Mouse (Mus musculus) ovary, postnatal 10 days (tissue): ENCODE data around the gene Slc20a1.

Experiments
- DNase-seq: peaks from one replicate; pipeline ENCODE4 v3.0.0; 2022; ENCODE audit warnings: low spot score

The Slc20a1 gene

DNA sequence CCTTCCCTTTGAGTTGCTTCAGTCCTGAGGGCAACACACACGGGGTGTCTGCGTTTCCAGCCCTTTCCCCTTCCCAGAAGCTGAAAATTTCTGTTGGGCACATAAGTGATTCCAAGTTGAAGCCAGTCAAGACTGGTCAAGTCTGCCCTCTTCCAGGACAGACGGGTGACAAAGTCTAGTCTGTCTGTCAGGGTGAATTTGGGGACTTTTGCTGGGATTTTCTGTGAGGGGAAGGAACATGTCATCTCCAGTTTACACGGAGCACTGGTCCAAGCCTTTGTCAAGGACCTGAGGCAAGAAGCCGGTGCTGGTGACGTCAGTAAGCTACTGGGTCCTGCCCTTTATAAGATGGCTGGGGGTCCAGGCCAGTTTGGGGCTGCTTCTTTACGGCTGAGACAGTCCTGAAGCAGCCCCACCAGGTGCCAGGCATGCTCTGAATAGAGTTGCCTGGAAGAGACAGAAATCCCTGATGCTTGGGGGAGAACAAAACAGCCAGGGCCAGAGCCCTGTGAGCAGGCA, 28.5 kb downstream of the Slc20a1 start:
- DNase-seq: no peak

DNA sequence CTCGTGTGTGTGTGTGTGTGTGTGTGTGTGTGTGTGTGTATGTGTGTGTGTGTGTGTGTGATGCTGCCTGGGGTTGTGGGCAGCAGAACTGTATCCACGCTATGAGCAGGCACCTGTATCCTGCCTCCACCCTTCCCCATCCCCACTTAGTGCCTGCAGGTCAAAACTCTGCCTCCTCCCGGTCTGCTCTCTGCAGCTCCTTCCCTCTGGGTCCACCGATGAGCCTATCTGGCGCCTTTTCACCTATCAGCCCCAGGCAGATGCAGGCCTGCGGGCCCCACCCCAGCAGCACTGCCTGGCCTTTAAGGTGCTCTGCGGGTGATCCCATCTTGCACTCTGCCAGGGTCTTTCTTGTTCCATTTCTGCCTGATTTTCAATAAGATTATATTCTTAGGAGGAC, 29.1 kb downstream of the Slc20a1 start:
- DNase-seq: no peak

DNA sequence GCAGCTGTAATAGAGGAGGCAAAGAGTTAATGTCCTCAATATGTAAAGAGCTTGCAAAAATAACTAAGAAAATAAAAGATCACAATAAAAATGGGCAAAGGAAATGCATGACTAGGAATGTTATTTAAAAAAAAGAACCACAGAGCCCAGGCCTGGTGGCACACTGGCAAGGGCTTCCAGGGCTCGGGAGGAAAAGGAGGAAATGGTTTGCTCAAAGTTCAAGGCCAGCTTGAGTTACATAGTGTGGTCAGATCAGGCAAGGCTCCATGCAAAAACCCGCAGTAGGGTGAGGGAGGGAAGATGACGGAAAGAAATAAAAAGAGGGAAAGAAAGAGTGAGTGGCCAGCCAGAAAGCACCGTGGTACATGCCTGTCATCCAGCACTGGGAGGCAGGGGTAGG, 30.0 kb downstream of the Slc20a1 start:
- no peak for DNase-seq

DNA sequence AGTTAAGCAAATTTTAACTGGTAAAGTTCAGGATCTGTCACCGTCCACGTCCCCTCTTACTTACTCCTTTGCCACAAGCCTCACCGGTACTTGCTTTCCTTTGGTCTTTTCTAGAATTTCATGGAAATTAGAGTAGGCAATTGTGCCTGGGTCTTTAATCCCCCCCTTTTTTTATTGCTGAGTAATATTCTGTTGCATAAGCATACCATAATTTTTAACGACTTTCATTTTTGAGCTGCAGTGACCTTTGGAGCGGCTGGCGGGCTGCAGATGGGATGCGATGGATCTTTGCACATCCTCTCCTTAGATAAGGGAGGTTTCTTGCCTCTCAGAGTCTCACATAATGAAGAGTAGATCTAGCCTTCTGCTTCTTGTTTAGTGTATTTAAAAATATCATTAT, 30.8 kb downstream of the Slc20a1 start:
- no peak for DNase-seq

DNA sequence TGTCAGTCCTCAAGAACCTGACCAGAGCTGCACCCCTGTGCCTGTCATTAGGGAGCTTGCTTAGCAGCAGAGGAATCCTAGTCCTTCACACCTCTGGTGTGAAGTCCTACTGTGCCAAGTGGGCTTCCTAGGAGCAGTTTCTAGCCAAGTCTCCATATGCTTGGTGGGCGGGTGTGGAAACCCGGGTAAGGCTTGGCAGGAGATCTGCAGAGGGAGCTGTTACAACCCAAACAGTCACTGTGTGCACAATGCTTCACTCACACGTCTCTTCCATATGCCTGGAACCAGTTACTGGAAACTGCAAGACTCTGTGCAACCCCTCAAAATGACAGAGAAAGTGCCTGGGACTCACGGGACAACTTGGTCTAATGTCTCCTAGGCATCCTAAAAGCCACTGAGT, 33.5 kb downstream of the Slc20a1 start:
- DNase-seq: no peak

DNA sequence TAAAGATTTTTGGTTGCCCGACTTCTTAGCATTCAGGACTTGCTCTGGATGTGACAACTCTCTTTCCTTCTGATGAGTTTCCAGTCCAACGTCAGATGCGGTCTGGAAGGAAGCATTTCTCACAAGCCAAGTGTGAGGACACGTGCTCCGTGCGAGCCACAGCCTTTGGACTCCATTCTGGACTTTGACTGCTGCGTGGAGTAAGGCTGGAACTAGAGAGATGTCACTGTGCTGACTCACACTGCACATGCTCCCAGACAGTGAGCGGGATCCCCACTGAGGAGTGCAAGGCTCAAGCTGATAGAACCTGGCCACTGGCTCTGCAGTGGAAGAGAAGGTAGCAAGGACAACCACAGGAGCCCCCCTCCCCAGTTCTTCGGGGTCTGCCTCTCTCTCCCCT, 33.9 kb downstream of the Slc20a1 start:
- DNase-seq: no peak

DNA sequence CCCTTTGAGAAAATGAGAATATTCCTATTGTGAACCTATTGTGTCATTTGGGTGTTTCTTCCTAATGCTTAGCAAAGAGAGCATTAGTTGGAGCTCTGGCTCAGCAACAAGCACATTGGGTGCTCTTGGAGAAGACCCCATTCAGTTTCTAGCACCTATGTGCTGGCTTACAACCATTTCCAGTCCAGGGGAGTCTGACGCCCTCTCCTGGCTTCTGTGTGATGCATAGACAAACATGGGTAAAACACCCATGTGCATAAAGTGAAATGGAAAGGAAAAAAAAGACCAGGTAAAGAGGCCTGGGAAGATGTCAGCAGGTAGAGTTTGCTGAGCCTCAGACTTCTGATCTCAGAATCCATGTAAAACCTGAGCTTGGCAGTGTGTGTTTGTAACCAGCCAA, 34.7 kb downstream of the Slc20a1 start:
- no peak for DNase-seq

DNA sequence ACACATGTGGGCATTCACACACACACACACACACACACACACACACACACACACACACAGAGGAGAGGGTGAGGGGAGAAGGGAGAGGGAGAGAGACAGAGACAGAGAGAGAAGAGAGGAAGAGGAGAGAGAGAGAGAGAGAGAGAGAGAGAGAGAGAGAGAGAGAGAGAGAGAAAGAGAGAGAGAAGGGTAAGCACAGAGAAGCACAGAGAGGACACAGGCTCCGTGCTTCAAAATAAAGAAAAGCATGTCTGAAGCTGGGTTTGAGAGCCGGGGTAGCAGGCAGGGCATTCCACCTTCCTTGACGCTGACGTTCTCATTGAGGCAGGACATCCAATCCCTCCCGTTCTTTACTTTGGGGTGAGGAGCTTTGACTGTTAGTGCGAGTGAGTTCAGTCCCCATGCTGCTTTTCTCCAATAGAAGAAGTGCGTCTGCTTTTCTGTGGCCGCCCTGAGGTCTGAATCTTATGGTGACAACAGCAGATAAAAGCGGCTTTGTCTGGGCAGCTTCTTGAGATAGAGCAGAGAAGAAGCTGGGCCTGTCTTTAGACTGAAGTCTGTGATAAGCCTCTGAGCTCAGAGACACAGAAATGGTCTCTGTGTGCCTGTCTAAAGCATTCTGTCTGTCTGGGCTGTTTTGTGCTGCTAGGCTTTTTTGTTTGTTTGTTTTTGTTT, 35.4 kb downstream of the Slc20a1 start:
- DNase-seq: no peak

DNA sequence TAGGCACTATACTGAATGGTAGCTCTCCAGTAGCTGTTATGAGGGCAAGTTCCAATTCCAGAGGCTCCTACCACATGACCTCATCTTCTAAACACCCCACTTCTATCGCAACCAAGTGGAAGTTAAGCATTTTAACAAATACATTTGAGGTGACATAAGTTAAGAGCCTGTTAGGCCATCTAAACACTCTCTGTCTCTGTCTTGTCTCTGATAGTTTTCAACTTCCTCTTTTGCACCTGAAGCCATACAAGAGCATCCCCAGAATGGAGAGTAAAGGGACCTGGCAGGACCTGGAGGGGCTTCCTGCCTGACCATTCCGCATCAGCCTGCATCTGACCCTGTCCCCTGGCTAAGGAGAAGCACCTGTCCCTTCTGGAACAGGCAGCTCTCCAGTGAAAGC, 36.2 kb downstream of the Slc20a1 start:
- no peak for DNase-seq

DNA sequence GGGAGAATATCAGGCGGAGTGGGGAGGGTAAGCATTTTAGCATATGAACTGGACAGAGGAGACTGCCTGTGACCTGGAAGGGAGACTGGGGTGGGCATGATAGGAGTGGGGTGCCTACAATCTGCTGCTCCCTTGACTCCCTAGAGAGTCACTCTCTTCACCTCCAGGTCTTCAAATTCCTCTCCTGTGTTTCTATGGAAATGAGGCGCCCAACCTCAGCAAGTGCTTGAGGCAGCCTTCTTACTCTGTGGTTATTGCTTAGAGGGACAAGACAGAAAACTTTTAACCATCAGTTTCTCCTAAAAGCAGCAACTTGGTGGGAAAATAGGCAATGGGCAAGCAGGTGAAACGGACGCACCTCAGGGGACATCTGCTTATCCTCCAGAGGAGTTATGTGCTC, 38.0 kb downstream of the Slc20a1 start:
- DNase-seq: no peak

DNA sequence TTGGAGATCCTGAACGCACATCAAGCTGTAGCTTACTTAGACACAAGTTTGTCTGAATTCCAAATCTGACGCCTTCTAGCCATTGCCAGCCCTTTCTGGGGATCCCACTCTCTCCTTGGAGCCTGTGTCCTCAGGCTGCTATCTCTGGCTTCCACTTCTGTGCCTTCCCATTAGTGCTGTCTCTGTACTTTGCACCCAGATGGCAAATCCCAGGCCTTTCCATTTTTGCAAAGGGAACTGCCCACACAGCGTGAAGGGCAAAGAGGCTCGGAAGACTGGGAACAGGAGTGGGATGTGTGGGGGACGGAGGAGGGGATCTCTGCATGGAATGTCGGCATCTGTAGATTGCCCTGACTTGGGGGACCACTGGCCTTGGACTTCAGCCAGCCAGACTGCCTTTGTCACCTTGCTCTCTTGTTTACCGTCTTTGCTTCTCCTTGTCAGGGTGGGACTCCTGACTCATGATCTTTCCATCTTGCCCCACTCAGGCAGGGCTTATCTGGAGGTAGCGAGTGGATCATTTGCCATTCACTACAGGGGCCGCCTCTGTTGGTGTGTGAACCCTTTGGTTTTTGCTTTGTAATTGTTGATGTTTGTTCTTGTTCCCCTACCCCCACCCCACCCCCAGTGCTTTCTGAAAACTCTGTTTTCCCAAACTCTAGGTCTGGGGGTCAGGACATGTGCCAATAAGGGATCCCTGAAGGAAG, 42.3 kb downstream of the Slc20a1 start:
- DNase-seq: no peak

DNA sequence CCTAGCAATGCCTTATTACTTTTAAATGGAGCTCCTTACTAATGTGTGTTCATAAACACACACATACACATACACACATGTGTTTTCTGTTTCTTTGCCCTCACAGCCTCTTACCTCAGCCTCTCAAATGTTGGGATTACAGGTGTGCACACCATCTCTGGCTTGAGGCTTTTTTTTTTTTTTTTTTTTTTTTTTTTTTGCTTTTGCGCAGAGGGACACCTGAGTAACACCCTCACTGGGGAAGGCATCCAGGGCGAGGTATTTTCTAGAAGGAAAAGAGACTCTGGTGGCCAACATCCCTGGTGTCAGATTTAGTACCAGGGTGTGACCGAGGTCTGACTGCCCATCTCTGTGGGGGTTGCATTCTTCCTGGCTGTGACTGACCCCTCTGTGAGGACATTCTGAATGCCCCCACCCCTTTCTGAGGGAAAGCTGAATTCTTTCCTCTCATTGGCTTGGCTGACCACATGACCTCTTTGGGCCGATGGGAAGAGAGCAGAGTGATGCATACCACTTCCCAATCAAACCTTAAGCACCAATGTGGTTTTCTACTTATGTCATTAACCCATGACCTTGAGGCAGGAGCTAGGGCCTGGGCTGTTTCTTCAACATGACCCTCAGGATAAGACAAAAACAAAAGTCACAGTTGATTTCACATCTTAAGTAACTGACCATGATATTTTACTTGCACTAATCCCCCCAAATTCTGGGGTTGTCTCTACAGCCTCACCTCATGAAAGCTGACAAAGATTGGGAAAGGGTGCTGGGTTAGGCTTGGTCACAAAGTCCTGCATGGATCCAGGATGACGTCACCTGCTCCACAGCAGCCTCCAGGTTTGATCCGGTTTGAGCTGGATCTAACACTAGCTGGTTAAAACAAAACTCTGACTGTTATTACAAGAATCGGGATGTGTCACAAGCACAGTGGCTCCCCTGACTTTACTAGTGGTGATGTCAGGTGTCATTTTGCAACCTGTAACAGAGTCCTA, 43.6 kb downstream of the Slc20a1 start:
- DNase-seq: no peak

DNA sequence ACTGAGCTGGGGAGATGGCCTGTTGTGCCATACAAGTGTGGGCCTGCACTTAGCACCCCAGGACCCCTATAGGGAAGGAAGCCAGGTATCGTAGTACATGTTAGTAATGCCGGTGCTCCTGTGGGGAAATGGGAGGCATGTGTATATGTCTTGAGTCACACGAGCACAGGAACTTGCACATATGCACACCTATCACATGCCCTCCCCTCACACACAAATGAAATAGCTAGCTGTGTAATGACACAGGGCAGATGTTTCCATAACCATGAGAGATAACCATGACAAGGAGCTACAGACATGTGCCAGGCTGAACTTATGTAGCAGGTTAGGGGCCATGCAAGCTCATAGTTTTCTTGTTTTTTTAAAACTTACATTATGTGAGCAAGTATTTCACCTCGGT, 44.4 kb downstream of the Slc20a1 start:
- DNase-seq: no peak

DNA sequence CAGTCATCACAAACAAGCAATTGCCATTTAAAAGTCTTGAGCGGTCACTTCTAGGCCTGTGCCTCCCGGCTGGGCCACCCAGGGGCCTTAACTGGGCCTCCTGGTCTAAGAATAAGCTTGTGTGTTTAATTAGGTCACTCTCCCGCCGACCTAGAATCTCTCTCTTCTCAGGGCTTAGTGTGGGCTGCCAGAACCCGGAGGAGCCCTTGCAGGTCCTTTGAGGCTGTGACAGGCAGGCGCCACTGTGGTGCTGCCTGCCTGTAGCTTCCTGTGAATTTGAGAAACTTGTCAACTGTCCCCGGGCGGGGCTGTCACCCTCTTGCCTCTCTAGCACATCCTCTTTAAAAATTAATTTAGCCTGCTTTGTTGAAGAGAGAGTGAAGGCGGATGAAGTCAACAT, 45.2 kb downstream of the Slc20a1 start:
- no peak for DNase-seq

DNA sequence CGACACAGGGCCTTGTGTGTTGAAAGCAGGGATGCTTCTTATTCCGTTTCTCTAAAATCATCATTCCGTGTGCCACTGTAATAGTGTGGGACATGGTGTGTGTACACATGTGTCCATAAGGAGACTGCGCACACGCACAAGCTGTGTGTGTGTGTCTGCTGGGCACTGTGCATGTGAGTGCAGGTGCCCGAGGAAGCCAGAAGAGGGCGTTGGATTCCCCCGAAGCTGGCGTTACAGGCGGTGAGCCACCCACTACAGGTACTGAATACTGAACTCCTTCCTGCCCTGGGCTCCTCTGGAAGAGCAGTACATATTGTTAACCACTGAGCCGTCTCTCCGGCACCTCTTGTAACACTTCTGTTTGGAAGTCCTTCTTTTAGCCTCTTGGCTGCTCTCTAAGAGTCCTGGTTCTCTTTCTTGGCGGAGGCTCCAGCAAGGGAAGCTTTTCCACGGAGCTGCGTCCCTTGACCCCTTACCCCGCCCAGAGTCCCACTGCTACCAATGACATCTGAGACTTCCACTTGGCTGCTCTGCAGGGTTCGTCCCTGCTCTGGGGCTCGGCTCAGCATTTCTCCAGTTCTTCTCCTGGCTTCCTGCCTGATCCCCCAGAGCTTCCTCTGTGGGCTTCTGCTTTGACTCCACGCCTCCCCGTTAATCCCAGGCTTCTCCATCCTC, 46.0 kb downstream of the Slc20a1 start:
- no peak for DNase-seq

DNA sequence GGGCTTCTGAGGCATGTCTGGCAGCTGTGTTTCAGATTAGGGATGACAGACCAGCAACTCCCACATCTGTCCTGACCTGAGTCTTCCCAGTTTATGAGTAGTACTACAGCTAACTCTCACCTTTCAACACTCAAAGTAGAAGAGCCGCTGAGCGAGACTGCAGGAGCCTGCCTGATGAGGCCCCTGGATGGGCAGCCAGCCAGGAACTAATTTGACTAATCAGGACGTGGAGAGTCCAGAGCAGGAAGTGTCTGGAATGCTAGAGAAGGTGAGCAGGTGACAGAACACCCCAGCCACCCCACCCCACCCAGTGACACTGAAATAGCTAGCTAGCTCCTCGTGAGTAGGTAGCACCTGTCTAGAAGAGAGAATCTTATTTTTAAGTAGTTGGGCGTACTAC, 47.1 kb downstream of the Slc20a1 start:
- no peak for DNase-seq

DNA sequence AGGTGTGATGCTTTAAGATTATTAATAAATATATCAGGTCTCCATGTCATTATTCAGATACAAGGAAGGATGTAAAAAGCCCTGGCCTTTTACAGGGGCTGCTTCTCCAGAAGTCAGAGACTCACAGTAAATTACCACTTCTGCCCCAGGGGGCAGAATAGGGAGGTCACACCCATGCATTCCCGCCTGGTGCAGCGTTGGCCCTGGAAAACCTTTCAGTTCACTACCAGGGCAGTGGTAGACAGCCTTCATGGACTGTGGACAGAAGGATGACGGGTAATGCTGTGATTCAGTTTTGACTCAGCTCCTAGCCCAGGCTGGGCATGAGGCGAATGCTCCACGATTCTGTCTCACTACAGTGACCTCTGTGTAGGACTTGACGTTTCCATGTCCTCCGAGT, 47.9 kb downstream of the Slc20a1 start:
- DNase-seq: no peak

DNA sequence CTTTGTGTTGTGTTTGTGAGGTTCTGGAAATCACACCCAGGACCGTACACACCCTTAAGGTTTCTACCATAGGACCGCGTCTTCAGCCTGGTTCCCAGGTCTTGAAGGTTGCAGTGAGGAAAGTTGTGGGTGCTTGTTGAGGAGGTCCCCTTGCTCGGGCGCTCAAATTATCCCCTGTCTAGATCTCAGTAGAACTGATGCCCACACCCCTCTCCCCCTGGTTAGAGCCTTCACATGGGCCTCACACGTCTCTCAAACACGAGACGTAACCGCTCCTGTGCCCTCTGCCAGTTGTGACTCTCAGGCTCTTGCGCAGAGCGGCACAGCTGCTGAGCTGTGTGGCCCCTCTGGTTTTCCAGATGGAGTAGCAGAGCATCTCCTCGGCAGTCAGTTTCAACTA, 48.4 kb downstream of the Slc20a1 start:
- DNase-seq: no peak

DNA sequence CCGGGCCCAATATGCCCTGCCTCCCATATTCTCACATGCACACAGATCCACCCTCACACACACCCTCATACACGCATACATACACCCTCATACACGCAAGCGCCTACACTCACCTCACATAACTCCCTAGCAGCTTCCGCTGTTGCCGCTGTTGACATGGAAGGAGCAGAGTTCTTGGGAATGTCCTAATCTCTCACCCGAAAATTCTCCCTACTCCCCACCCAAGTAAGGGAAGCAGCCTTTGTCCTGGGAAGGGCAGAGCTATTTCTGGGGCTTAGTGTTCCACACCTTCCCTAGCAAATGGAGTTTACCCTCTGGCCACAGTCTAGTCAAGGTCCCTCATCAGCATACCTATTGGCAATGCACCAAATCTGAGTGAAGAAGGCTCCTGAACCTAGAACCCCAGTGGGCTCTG, 49.1 kb downstream of the Slc20a1 start:
- no peak for DNase-seq

DNA sequence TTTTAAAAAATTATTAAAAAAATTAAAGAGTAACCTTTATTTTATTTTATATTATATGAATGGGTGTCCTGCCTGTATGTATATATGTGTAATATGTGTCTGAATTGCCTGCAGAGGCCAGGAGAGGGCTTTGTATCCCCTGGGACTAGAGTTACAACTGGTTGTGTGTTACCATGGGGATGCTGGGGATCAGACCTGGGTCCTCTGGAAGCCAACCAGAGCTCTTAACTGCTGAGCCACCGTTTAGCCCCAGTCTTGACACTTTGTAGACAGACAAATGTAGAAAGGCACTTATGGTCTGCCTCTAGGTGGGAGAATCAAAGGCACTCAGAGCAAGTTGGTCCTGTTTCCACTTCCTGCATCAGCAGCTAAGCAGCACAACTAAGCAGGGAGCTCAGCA, 50.8 kb downstream of the Slc20a1 start:
- no peak for DNase-seq

DNA sequence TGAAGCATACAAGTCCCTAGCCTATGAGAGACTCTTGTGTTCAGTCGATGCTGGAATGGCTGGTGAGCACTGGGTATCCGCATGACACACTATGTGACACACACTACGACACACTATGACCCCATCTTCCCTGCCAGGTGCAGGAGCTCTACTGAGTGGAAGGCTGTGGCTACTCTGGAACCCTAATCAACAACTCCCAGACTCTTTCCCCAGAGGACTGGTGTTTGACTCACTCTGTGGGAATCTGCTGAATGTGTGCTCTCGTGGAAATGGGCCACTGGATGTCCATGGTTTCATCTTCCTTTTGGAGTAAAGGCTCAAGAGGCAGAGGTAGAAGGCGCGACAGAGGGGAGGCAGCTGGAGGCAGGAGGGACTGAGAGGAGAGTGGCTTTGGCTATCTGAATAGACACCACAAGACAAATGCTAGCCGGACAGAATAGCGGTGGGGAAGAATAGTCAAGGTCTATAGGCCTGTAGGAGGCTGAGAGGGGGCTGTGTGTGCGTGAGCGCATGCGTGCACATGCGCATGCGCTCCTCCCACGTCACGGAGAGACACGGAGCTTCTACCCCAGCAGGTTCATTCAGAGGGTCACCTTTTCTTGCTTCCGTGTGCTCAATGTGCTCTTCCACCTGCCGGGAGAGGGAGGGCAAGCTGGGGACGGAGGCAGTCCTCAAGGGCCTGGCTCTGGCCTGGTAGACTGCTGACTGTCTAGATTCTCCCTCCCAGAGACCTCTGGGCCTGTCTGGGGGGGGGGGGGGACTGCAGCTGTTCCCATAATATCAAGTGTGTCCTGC, 54.5 kb downstream of the Slc20a1 start:
- DNase-seq: no peak
